Mouse (Mus musculus): ENCODE data around the gene Stxbp4.

DNA sequence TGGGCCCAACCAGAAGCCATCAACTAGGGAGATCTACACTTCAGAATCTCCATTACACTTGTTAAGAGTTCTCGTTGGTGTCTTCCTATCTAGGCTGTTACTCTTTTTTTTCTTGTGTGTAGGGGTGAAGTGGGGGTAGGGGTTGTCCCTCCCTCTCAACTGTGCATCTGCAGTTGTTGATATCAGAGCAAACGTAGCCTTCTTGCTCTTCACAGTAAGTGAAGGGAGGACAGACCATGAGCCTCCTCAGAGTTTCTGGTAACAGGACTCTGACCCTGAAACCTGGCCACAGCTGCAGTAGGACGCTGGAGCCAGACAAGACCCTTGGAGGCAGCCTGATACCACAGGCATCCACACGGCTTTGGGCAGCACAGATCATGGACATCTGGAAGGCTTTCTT lies 81.4 kb downstream of the Stxbp4 start:
- TF ChIP-seq EP300 (IDR thresholded peaks at IDR 0.05; ENCODE audit: low read depth) = no peak
- TF ChIP-seq CTCF (IDR thresholded peaks at IDR 0.05; ENCODE audit: low read depth) = no peak

Measured in liver, postnatal 0 days (tissue).